Comparison of ENCODE assay signal across 9 mouse cellular contexts in genomic region chr17:13336979-13337749, GRCm38 (mm10). TPM values are rescaled to one million over a fixed set of nuclear protein-coding genes. Genes with fewer than 3 reads are reported as not detected.
A peak's percentile ranks its signal among the peaks of the same experiment; 100 is the strongest.
DNase-seq lines count a peak whose midpoint lies in the region; ATAC-seq lines count a peak whose summit lies in the region.
"Not testable (repeated sequence)": the region's sequence is repeated elsewhere in the genome, so short reads cannot be mapped to it uniquely, and the experiment has no call there.
"Had no signal": no experiment of that assay in that cellular context is flagged by ENCODE, and none has a peak within 500 bp of the region (broad histone marks: within the 10 kb centered on the region; RNA-seq: fewer than 3 reads in every experiment).

No protein-coding gene starts in this region.

- H3K9me3 ChIP-seq in heart, embryonic 13.5 days = peaks cover 39% of the 10 kb centered on the region

- H3K4me2 ChIP-seq in heart, embryonic 13.5 days = not testable (repeated sequence)

- not testable (repeated sequence) for H3K27me3 ChIP-seq in heart, embryonic 13.5 days (replicated peaks)

- not testable (repeated sequence) for H3K9ac ChIP-seq in heart, embryonic 13.5 days

- not testable (repeated sequence) for H3K27ac ChIP-seq in heart, embryonic 13.5 days (replicated peaks)

- peak; percentile 62; the same call in 1 of the 2 replicates for ATAC-seq in erythroblast, adult 5-6 weeks (replicated peaks; ENCODE audit: low FRiP score, poor library complexity, severe bottlenecking)
- ATAC-seq in heart, embryonic 13.5 days (ENCODE audit: extremely low read depth, insufficient number of reproducible peaks, low FRiP score, low TSS enrichment) = peak; percentile 23; the same call in 1 of the 2 replicates

- not testable (repeated sequence) for H3K4me3 ChIP-seq in heart, embryonic 13.5 days

- not testable (repeated sequence) for H3K36me3 ChIP-seq in heart, embryonic 13.5 days

- not testable (repeated sequence) for H3K4me1 ChIP-seq in heart, embryonic 13.5 days

- intact Hi-C loops in left cerebral cortex, postnatal 14 days (cut with DNase I) = not testable (repeated sequence)

- DNase-seq in CD4-positive, CD25-positive, alpha-beta regulatory T cell, adult 2 months (ENCODE audit: low read depth, low spot score) = peak; percentile 42
- peak; percentile 22 for DNase-seq in c-Kit-positive CD71-negative TER-119-negative erythroid progenitor cells, embryonic 14.5 days (ENCODE audit: low read depth)
- DNase-seq in kidney, adult 8-10 months = peak; percentile 30 to 62
- peak; percentile 71 to 78 for DNase-seq in left cerebral cortex, postnatal 14 days (ENCODE audit: low spot score in 2 of 2)
- peak; percentile 69 for DNase-seq in mesoderm, embryonic 11.5 days (ENCODE audit: low read depth, low spot score)
- DNase-seq in right cerebral cortex, postnatal 14 days = peak; percentile 10

- 54% methylated on average over 9 of the region's 9 CpGs for WGBS in heart, embryonic 13.5 days

RNA-seq across cellular contexts. Expression of gene Tcp10c, which starts 17.2 kb away (rescaled TPM):
- not detected in 2 replicates for total RNA-seq in erythroblast, adult 5-6 weeks (2015; ENCODE audit: low replicate concordance)
- not detected in 2 replicates for total RNA-seq in erythroblast, adult 5-6 weeks (2017; ENCODE audit: low replicate concordance)
- polyA plus RNA-seq in heart, embryonic 13.5 days (2015; fragmentation: Nextera tagmentation; extraction: Ambion mirVana) = not detected in 2 replicates
- not detected for total RNA-seq in left cerebral cortex, postnatal 14 days (2021)
- total RNA-seq: gastrocnemius, postnatal 4 days had no signal

Comparison
In these comparisons a context has a peak if more than half of its experiments do, and no peak if none do; other contexts are left out.
1. DNase-seq: peak in every context shown above with its lines; median percentile 74 in left cerebral cortex, postnatal 14 days; 69 in mesoderm, embryonic 11.5 days; 46 in kidney, adult 8-10 months; 42 in CD4-positive, CD25-positive, alpha-beta regulatory T cell, adult 2 months; 22 in c-Kit-positive CD71-negative TER-119-negative erythroid progenitor cells, embryonic 14.5 days; 10 in right cerebral cortex, postnatal 14 days.